Mouse (Mus musculus) kidney, postnatal 0 days (tissue): ENCODE data around the gene Ache. TPM values are rescaled to one million over a fixed set of nuclear protein-coding genes. Genes with fewer than 3 reads are reported as not detected.

Source experiments
- ATAC-seq: fragments of 200-750 bp; cut with Nextera tagmentation; replicated peaks from 2 replicates; pipeline ENCODE4 v1.8.0; 2017; ENCODE audit warnings: low read depth, moderate number of reproducible peaks, moderate TSS enrichment, moderate library complexity; ENCODE audit not compliant: low FRiP score
- DNase-seq: peaks from one replicate; pipeline ENCODE4 v3.0.0-alpha.2; 2016; ENCODE audit warnings: low spot score
- H3K27ac ChIP-seq: fragments of 300-500 bp; sonication (generic); 2 replicates; pipeline ENCODE4 v1.5.1; 2014; ENCODE audit warnings: mild to moderate bottlenecking
- H3K27me3 ChIP-seq: fragments of 300-500 bp; sonication (generic); 2 replicates; pipeline ENCODE4 v1.6.1; 2014; ENCODE audit warnings: low read length, mixed read lengths; ENCODE audit not compliant: insufficient read depth
- H3K36me3 ChIP-seq: fragments of 300-500 bp; sonication (generic); 2 replicates; pipeline ENCODE4 v1.6.1; 2014; ENCODE audit warnings: low read length, mixed read lengths; ENCODE audit not compliant: insufficient read depth
- H3K4me1 ChIP-seq: fragments of 300-500 bp; sonication (generic); replicated peaks from 2 replicates; pipeline ENCODE4 v1.6.1; 2014; ENCODE audit warnings: antibody characterized with exemption, low read length, mixed read lengths; ENCODE audit not compliant: insufficient read depth
- H3K4me2 ChIP-seq: fragments of 300-500 bp; sonication (generic); 2 replicates; pipeline ENCODE4 v1.6.1; 2014; ENCODE audit warnings: mild to moderate bottlenecking, low read length, moderate library complexity, mixed read lengths
- H3K4me3 ChIP-seq: fragments of 300-500 bp; sonication (generic); replicated peaks from 2 replicates; pipeline ENCODE4 v1.5.1; 2014; ENCODE audit warnings: low read depth, low read length
- H3K9ac ChIP-seq: fragments of 300-500 bp; sonication (generic); 2 replicates; pipeline ENCODE4 v1.6.1; 2014; ENCODE audit warnings: low read depth, low read length
- H3K9me3 ChIP-seq: fragments of 300-500 bp; sonication (generic); replicated peaks from 2 replicates; pipeline ENCODE4 v1.6.1; 2016; ENCODE audit warnings: low read length, inconsistent platforms, mixed read lengths
- CTCF ChIP-seq: IDR thresholded peaks from 2 replicates; pipeline ENCODE4 v1.5.1; 2016; ENCODE audit warnings: antibody characterized with exemption, low read depth, mild to moderate bottlenecking, moderate library complexity
- WGBS: fragments of 180-500 bp; shearing (Covaris S2); extraction: QIAGEN DNeasy Blood & Tissue Kit; methylation state at CpG from one replicate; pipeline ENCODE4 v1.1.7; 2014; 5-methylcytosine and 5-hydroxymethylcytosine counted together
- polyA plus RNA-seq: library from polyadenylated mRNA; unstranded; fragments of >200 nt; fragmentation: Nextera tagmentation; extraction: Ambion mirVana; gene quantifications from 2 replicates; pipeline ENCODE4 v1.2.1, GENCODE M21; 2015

The Ache gene
- polyA plus RNA-seq, 1 experiment from 2014 or later: 6.5 TPM

DNA sequence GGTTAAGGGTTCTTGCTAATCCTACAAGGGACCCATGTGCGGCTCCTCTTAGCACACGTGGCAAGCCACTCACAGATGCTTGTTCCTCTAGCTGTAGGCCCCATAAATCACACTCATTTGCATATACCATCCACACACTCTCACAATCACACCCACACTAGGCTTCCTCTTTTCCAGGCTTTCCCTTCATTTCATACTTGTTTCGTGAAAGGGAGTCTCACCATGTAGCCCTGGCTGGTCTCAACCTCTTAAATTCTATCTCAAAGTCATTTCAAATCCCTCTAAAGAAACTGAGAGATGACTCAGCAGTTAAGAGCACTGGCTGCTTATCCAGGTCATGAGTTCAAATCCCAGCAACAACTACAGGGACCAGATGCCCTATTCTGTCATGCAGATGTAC, 18.5 kb downstream of the Ache start:
- Histone ChIP-seq H3K27me3 (no peaks in the 10 kb centered on the region), H3K4me2 (peak overlapping the region; percentile 80), H3K36me3 (peaks cover 56% of the 10 kb centered on the region), H3K9ac (0 out of 2 replicates have a peak overlapping the region, but pooled peaks have one; percentile 1), H3K4me1 (peaks cover 20% of the 10 kb centered on the region), H3K27ac (no peak overlapping the region), H3K9me3 (no peaks in the 10 kb centered on the region), H3K4me3 (peak overlapping the region; percentile 91; the same call in 1 of the 2 replicates)
- no peak for ATAC-seq
- 42% methylated on average over 3 of the region's 3 CpGs for WGBS
- no peak for DNase-seq
- TF ChIP-seq CTCF: no peak

GRCm38 (mm10) chr5:137306439-137307005, 19.2 kb downstream of the Ache start:
- Histone ChIP-seq H3K27ac (peak overlapping the region; percentile 90), H3K27me3 (no peaks in the 10 kb centered on the region), H3K4me2 (peak overlapping the region; percentile 80), H3K36me3 (peaks cover 52% of the 10 kb centered on the region), H3K9me3 (no peaks in the 10 kb centered on the region), H3K4me1 (peaks cover 20% of the 10 kb centered on the region), H3K9ac (peak overlapping the region; percentile 98), H3K4me3 (peak overlapping the region; percentile 91)
- DNase-seq: no peak
- 10% methylated on average over 12 of the region's 12 CpGs for WGBS
- TF ChIP-seq CTCF: no peak
- ATAC-seq: no peak

DNA sequence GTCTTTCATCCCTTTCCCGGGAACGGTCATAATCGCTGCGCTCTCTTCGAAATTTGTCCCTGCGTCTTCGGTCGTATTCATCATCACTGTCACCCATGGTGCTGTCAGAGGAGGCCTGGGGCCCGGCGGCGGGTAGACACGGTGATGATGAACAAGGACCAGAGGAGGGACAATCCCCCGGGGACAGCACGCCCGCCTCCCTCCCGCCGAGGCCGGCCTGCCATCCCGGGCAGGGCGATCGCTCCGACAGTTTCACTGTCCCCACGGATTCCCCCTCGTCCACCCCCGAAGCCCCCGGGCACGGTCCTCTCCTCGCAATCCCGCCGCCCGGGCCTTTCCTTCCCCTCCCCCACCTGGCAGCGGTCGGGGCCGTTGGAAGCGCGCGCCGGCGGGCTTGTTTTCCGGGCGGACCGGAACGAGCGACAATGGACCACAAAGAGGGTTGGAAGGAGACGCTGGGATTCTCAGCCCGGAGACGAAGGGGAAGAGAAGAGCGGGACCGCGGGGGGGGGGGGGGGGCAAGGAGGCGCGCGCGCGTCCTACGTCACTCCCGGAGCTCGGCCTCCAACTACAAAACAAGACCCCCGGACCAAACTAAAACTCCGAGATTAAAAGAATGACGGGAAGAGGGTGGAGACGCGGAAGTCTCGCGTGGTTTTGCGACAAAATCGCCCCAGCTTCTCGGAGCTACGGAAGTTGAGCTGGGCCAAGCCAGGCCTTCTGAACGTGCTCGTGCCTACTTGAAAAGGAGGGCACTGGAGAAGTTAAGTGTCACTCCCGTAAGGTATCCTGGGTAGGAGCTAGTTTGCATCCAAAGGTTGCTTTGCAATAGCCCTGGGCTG, 20.0 kb downstream of the Ache start, which contains the start of gene Srrt:
TSS of gene Srrt (minus strand) at position 604 of the 842 bp plus-strand sequence.
- H3K4me1 ChIP-seq: peaks cover 25% of the 10 kb centered on the region
- peak within 1 kb of the TSS; percentile 90 for H3K27ac ChIP-seq
- H3K9me3 ChIP-seq: no peaks in the 10 kb centered on the region
- H3K4me2 ChIP-seq: peak within 1 kb of the TSS; percentile 80
- no peaks in the 10 kb centered on the region for H3K27me3 ChIP-seq
- peaks cover 45% of the 10 kb centered on the region for H3K36me3 ChIP-seq
- under 1% methylated on average over 65 of the region's 72 CpGs for WGBS
- H3K9ac ChIP-seq: peak within 1 kb of the TSS; percentile 98
- ATAC-seq (peak; percentile 89), DNase-seq (peak; percentile 98)
- peak within 1 kb of the TSS; percentile 91 for H3K4me3 ChIP-seq
- TF ChIP-seq CTCF: no peak

DNA sequence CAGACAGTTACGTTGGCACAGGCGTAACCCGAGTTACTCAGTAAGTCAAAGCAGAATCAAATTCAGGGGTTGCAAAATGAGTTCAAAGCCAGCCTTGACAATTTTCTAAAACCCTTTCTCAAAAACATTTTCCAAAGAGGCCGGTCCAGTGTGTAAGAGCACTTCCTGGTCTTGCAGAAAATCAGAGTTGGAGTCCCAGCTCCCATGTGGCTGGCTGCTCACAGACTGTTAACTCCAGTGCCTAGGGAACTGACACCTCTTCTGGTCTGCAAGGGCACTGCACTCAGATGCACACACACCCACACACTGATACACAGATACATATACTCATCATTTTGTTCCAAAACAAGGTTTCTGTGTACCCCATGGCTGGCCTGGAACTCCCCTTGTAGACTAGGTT, 21.0 kb downstream of the Ache start:
- Histone ChIP-seq H3K4me1 (peaks cover 35% of the 10 kb centered on the region), H3K4me3 (peak overlapping the region; percentile 91; the same call in 1 of the 2 replicates), H3K36me3 (peaks cover 35% of the 10 kb centered on the region), H3K27me3 (no peaks in the 10 kb centered on the region), H3K9me3 (no peaks in the 10 kb centered on the region), H3K9ac (peak overlapping the region; percentile 98; the same call in 1 of the 2 replicates), H3K27ac (peak overlapping the region; percentile 90), H3K4me2 (peak overlapping the region; percentile 80)
- DNase-seq (no peak), ATAC-seq (no peak)
- no peak for TF ChIP-seq CTCF
- WGBS: 91% methylated on average over 4 of the region's 4 CpGs

- ATAC-seq (peak; percentile 65), DNase-seq (peak; percentile 55)
- Histone ChIP-seq H3K9ac (peak overlapping the region; percentile 85), H3K27ac (peak overlapping the region; percentile 97), H3K36me3 (peaks cover 26% of the 10 kb centered on the region), H3K4me3 (peak overlapping the region; percentile 78), H3K27me3 (no peaks in the 10 kb centered on the region), H3K4me2 (peak overlapping the region; percentile 96), H3K4me1 (peaks cover 26% of the 10 kb centered on the region), H3K9me3 (no peaks in the 10 kb centered on the region)
- under 1% methylated on average over 22 of the region's 22 CpGs for WGBS
- TF ChIP-seq CTCF: no peak
These were observed 26.3 kb downstream of the Ache start for GRCm38 (mm10) chr5:137313466-137314192.
